Mouse (Mus musculus): Measurements from ENCODE around the gene Gm49661. TPM values are rescaled to one million over a fixed set of nuclear protein-coding genes. Genes with fewer than 3 reads are reported as not detected.

Gm49661 gene
- polyA plus RNA-seq (2012; ENCODE audit: low replicate concordance): not detected in 2 replicates

DNA sequence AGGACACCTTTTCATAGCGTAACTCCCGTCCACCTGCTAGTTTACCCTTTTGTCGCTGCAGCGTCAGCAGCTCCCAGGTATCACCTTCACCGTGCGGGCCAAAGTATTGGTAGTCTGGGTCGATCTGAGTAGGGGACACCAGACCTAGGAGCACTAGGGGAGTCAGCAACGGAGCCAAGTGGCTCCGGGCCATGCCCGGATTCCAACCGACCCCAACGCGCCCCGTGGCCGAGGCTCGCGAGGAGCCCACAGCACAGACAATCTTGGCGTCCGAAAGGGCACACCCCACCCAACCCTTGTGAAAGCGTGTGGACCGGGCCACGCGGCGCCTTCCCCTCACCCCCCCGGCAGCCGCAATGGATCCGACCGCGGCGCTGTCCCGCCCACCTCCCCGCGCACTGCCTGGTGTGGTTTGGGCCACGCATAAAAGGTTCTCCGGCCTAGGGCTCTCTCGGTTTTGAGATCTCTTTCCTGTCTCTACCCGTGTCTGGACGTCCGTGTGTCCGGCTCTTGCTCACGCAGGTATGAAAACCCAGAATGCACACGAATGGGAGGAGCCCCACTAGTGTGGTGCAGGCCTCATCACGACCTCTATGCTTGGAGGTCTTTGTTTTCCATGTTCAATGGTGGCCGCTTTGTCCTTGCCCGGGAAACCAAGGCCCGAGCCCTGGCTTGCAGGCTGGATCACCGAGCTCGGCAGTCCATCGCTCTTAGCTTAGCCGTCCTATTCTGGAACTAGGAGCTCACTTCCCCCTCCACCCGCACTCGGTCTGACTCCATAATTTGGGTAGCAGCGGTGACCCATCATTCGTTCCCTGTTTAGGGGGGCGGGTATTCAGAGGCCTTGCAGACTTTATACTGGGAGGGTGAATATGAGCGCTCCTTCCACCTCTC is at the start of gene Gm49661, which contains the start of the genes Prdx2 and Rnaseh2a:
Gm49661 (minus strand) TSS at position 193 of the 894 bp plus-strand sequence.
Prdx2 (plus strand) TSS at position 347 of the 894 bp plus-strand sequence.
Rnaseh2a (minus strand) TSS at position 527 of the 894 bp plus-strand sequence.

DNA sequence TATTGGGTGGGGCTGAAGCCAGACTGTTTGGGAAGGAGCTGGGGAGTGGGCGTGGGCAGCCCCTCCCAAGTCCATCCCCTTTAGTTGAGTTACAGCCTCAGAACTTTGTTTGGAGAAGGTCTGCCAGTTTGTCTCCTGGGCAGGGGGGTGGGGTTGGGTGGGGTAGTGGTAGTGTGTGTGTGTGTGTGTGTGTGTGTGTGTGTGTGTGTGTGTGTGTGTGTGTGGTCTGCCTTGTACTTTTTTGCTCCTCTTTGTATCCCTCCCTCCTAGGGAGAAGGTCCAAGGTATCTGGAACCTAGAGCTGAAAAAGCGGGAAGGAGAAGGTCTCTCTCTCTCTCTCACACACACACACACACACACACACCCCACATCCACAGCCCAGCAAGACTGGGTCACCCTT is 45.2 kb upstream of the Gm49661 start, which contains the start of gene Best2:
Best2 (minus strand) TSS at position 101 of the 400 bp plus-strand sequence.

DNA sequence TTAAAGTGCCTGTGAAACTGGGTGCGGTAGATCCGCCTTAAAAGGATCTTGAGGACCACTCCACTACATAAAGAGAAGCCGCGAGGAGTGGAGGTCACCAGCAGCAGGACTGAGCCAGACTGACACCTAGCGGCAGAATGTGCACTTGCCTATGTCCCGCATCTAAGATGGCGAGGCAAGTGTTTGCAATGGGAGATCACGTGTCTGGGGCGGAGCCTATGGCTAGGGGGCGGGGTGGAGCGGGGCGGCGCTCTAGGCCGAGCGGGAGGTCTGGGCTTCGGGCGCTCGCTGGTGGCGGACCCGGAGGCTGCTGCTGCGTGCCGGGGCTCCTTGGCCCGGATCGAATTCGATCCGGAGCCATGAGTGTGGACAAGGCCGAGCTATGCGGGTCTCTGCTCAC is 21.1 kb upstream of the Gm49661 start, which contains the start of gene Hook2:
Hook2 (plus strand) TSS at position 255 of the 400 bp plus-strand sequence.

DNA sequence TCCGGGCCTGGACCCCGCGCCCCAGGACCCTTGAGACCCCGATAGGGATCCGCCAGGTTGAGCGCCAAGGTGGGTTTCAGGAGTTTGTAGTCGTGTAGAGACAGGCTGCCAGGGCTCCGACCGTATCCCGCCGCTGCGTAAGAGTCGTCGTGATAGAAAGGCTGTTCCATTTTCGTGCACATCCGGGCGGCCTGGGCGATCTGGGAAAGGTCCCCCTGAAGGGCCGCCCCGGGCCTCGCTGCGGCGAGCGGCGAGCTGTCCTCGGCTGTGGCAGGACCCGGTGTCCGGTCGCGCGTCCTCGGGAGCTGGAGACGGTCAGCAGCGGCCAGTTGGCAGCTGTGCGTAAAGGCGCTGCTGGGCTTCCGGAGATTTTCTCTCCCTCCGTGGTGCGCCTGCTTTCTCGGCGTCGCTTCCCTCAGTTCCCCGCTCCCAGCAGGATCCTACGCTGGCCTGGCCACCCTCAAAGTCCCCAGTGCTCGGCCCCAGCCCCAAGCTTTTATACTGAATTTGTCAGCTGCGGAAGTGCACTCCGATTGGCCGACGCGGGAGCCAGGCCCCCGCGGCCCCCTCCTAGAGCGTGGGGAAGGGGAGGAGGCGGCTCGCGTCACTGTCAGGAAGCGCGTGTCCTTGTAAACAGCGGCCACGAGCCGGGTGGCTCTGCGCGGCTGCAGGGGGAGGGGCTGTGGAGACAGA is 9.2 kb upstream of the Gm49661 start, which contains the start of gene Junb:
Junb (minus strand) TSS at position 471 of the 693 bp plus-strand sequence.

DNA sequence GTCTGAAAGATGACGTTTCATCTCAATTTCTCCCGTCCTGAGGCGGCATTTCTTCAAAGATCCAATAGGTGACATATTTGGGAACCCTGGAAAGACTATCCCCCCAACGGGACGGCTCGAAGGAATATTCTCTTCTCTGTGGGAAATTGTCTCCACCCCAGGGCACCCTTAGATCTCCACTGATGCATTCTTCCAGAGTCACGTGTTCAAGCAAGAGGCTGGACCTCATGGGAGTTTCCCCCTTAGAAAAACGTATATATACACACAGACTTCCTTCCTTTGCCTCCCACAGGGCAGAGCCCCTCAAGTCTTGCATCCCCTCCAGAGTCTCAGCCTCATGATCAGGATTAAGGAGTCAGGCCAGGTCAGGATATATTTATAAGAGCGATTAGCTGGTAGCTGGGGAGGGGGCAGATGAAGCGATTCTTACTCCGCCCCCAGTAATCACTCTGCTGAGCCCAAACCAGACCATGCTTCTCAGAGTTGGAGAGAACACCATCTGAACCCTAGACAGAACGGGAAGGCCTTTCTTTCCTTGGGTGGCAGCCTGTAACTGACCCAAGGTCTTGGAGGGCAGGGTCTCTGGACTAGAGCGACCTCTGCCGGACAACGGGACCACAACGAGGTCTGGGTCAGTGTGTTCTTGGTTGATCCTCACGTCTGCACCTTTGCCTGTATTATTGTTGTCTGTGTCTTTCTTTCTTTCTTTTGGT is 22.5 kb downstream of the Gm49661 start, which contains the start of gene Rtbdn:
Rtbdn (plus strand) TSS at position 464 of the 713 bp plus-strand sequence.

DNA sequence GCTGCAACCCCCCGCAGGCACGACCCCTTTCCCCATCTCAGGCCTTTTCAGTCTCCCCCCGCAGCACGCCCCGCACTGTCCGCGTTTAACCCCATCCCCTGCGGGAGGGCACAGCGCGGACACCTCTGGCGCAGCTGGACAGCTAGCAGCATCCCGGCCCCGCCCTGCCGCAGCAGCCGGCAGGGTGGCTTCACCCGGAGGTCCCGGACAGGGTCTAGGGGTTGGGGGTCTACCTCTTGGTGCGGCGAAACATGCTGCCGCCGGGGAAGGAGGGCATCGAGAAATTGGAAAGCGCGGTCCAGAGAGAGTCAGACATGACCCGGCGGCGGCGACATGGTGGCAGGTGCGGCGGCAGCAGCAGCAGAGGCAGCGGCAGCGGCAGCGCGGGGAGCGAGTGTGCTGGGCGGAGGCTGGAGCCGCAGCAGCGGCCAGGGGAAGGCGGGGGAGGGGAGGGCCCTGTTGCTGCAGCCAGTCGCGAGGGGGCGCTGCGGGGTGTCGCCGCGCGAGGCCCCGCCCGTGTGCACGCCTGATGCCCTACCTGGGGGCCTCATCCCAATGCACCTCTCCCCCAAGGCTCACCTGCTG is 32.2 kb downstream of the Gm49661 start, which contains the start of gene Mast1:
Mast1 (minus strand) TSS at position 398 of the 585 bp plus-strand sequence.

Other genes with a start within 250 kb of the Gm49661 start
- gene G430095P16Rik, start 246.4 kb downstream of the Gm49661 start, polyA plus RNA-seq (2012; ENCODE audit: low replicate concordance): 27.2 and 30.1 TPM in 2 replicates
- 88.8 and 111 TPM in 2 replicates for gene Nfix, start 169.1 kb downstream of the Gm49661 start, polyA plus RNA-seq (2012; ENCODE audit: low replicate concordance)
- gene Dand5, start 146.6 kb downstream of the Gm49661 start, polyA plus RNA-seq (2012; ENCODE audit: low replicate concordance): 1.6 and 2.0 TPM in 2 replicates
- 50.6 and 92.7 TPM in 2 replicates for gene Gadd45gip1, start 137.9 kb downstream of the Gm49661 start, polyA plus RNA-seq (2012; ENCODE audit: low replicate concordance)
- 1,135 and 1,429 TPM in 2 replicates for gene Rad23a, start 128.8 kb downstream of the Gm49661 start, polyA plus RNA-seq (2012; ENCODE audit: low replicate concordance)
- gene Calr, start 122.5 kb downstream of the Gm49661 start, polyA plus RNA-seq (2012; ENCODE audit: low replicate concordance): 243 and 806 TPM in 2 replicates
- 41.5 and 103 TPM in 2 replicates for gene Farsa, start 112.4 kb downstream of the Gm49661 start, polyA plus RNA-seq (2012; ENCODE audit: low replicate concordance)
- 58.0 and 82.4 TPM in 2 replicates for gene Syce2, start 97.3 kb downstream of the Gm49661 start, polyA plus RNA-seq (2012; ENCODE audit: low replicate concordance)
- 47.9 and 84.2 TPM in 2 replicates for gene Gcdh, start 75.5 kb downstream of the Gm49661 start, polyA plus RNA-seq (2012; ENCODE audit: low replicate concordance)
- 1,095 and 1,669 TPM in 2 replicates for gene Klf1, start 67.5 kb downstream of the Gm49661 start, polyA plus RNA-seq (2012; ENCODE audit: low replicate concordance)
- 14.5 and 50.4 TPM in 2 replicates for gene Dnase2a, start 60.9 kb downstream of the Gm49661 start, polyA plus RNA-seq (2012; ENCODE audit: low replicate concordance)
- gene Mast1, start 32.1 kb downstream of the Gm49661 start, polyA plus RNA-seq (2012; ENCODE audit: low replicate concordance): 0.66 and 1.1 TPM in 2 replicates
- not detected in 2 replicates for gene Rtbdn, start 22.4 kb downstream of the Gm49661 start, polyA plus RNA-seq (2012; ENCODE audit: low replicate concordance)
- gene Prdx2, start 154 bp upstream of the Gm49661 start, polyA plus RNA-seq (2012; ENCODE audit: low replicate concordance): 98.3 and 368 TPM in 2 replicates
- gene Rnaseh2a, start 334 bp upstream of the Gm49661 start, polyA plus RNA-seq (2012; ENCODE audit: low replicate concordance): 523 and 1,249 TPM in 2 replicates
- gene Junb, start 9.3 kb upstream of the Gm49661 start, polyA plus RNA-seq (2012; ENCODE audit: low replicate concordance): 244 and 401 TPM in 2 replicates
- 8.4 and 10.8 TPM in 2 replicates for gene Hook2, start 21.2 kb upstream of the Gm49661 start, polyA plus RNA-seq (2012; ENCODE audit: low replicate concordance)
- gene Best2, start 45.1 kb upstream of the Gm49661 start, polyA plus RNA-seq (2012; ENCODE audit: low replicate concordance): 0.15 TPM in 1 of 2 replicates, not detected in the other
- gene Asna1, start 55.8 kb upstream of the Gm49661 start, polyA plus RNA-seq (2012; ENCODE audit: low replicate concordance): 115 and 306 TPM in 2 replicates
- gene Trir, start 57.4 kb upstream of the Gm49661 start, polyA plus RNA-seq (2012; ENCODE audit: low replicate concordance): 189 and 354 TPM in 2 replicates
- 9.4 and 25.7 TPM in 2 replicates for gene Tnpo2, start 67.5 kb upstream of the Gm49661 start, polyA plus RNA-seq (2012; ENCODE audit: low replicate concordance)
- gene Fbxw9, start 90.6 kb upstream of the Gm49661 start, polyA plus RNA-seq (2012; ENCODE audit: low replicate concordance): 8.5 and 14.5 TPM in 2 replicates
- not detected in 2 replicates for gene Gm5741, start 98.5 kb upstream of the Gm49661 start, polyA plus RNA-seq (2012; ENCODE audit: low replicate concordance)
- gene Dhps, start 102.3 kb upstream of the Gm49661 start, polyA plus RNA-seq (2012; ENCODE audit: low replicate concordance): 54.9 and 75.7 TPM in 2 replicates
- gene Wdr83os, start 111.3 kb upstream of the Gm49661 start, polyA plus RNA-seq (2012; ENCODE audit: low replicate concordance): 2.5 and 39.0 TPM in 2 replicates
- gene Wdr83, start 111.9 kb upstream of the Gm49661 start, polyA plus RNA-seq (2012; ENCODE audit: low replicate concordance): 6.1 and 19.9 TPM in 2 replicates
- 2.8 and 9.6 TPM in 2 replicates for gene Man2b1, start 113.8 kb upstream of the Gm49661 start, polyA plus RNA-seq (2012; ENCODE audit: low replicate concordance)
- 0.08 TPM in 1 of 2 replicates, not detected in the other for gene Zfp791, start 153.7 kb upstream of the Gm49661 start, polyA plus RNA-seq (2012; ENCODE audit: low replicate concordance)
- not detected in 2 replicates for gene Cks1brt, start 182.5 kb upstream of the Gm49661 start, polyA plus RNA-seq (2012; ENCODE audit: low replicate concordance)

Measured in leukemia stem cell, adult 10-12 weeks (primary cell).